Mouse (Mus musculus): Measurements from ENCODE around the gene Rpl3l.
"Not testable (repeated sequence)": the region's sequence is repeated elsewhere in the genome, so short reads cannot be mapped to it uniquely, and the experiment has no call there.

The Rpl3l gene

DNA sequence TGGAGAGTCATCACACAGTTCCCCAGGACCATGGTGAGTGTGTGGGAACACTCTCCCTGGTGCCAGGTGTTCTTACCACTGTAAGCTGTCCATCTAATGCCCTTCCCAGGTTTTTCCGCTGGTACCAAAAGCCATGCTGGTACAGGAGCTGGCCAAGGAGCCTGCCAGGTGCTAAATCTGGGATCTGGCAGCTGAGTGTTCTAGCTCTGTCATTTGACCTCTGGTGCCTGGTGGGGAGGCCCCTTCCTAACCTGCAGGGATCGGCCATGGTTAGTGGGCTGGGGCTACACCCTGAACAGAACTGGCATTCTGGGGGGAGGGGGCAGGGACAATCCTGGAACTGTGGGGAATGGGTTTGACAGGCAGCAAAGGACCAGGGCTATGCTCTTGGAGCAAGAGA, at the start of gene Rpl3l:
Gene Rpl3l (plus strand): TSS at position 203 of the 400 bp plus-strand sequence.
- DNase-seq (ENCODE audit: low read depth, low spot score): no peak

DNA sequence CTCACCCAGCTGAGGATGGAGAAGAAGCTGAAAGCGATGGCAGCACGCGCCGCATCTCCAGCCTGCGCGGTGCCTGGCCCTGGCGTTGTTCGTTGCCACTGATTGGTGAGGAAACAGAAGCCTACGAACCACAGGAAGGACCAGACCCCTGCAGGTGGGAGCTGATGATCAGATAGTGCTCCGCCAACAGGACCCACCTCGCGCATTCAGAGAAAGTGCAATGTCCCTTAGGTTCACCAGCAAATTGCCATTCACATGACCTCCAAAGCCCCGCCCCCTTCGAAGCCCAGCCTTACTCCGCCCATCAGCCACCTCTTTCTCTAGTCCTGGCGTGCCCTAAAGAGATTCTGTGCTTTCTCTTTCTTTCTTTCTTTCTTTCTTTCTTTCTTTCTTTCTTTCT, 41.1 kb upstream of the Rpl3l start:
- no peak for DNase-seq (ENCODE audit: low read depth, low spot score)

DNA sequence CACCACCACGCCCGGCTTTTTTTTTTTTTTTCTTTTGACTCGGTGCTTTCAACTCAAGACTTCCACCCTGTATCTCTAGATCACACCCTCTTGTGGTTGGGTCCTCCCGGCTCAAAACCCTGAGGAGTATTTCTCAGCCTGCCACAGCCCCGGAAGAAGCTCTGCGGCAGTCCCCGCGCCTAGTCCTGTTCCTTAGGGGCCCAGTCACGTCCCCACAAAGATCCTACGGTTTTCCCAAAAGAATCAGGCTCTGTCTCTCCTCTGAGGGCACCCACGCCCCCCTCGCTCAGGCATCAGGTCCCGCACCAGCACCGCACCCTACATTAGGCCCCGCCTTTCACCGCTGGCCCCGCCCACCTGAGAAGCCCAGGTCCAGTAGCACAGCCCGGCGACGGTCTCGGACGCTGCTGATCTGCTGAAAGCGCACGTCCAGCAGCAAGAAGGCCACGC, 40.4 kb upstream of the Rpl3l start:
- DNase-seq (ENCODE audit: low read depth, low spot score): no peak

DNA sequence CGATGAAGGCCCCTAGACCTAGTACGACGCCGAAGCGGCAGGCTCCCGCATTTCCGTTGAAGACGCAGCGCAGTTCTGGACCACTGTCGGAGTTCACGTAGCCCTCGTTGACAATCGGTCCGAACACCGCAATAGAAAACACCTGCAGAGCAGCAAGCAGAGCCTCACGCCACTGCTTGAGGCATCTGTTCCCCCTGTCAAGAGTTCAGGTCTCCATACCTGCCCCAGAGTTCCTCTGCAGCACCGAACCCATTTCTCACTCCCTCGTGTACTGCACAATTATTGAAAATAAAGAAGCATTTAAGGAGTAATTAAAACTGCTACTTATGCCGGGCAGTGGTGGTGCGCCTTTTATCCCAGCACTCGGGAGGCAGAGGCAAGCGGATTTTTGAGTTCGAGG, 40.0 kb upstream of the Rpl3l start:
- no peak for DNase-seq (ENCODE audit: low read depth, low spot score)

DNA sequence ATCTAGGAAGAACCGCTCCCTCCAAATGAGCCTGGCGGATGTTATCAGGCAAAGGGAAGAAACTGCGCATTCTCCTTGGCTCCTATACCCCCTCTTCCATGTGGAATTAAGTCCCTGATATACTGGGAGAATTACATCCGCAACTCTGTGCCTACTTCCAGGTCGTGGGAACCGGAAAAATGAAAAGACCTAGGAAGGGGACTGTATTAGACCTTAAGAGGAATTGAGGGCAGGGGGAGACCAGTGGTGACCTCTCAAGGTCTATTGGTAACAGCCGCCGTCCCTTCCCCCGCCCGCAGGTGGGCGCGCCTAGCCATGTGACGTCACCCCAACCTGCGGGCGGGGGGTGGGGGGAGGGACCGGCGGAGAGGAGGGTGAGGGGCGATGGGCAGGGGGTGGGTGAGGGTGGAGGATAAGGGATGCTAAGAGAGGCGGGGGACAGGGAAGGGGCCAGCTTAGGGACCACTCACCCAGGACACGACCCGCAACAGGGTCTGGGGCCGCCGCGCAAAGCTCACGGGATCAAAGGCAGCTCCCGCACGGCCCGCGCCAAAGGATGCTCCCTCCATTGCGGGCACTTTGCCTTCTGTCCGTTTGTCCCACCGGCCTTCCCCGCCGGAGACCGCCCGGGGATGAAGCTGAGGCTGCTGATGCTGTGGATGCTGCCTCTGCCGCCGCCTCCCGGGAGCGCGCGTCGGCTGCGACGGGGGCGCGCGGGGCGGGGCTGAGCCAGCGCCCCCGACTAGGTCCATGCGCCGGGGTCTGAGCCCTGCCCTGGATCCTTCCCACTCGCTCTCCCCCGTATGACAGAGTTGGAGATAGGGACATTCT, 38.2 kb upstream of the Rpl3l start, which contains the start of gene Syngr3:
Gene Syngr3 (minus strand): TSS at position 705 of the 831 bp plus-strand sequence.
- no peak for DNase-seq (ENCODE audit: low read depth, low spot score)

DNA sequence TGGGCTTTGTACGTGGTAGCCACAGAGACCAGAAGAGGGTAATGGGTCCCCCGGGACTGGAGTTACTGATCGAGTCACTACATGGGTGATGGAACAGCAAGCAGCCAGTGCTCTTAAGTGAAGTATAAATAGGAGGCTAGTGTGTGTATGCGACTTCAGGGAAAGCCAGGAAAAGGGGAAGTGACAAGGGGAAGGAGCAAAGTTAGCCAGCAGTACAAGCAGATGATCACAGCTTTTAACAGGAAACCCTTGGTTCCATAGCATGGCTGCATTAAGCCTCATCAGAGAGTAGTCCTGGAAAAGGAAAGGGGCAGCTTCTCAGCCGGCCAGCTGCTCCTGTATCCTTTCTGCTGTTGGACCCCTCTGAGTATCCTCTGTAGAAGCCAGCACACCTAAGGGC, 35.2 kb upstream of the Rpl3l start:
- DNase-seq (ENCODE audit: low read depth, low spot score): no peak

DNA sequence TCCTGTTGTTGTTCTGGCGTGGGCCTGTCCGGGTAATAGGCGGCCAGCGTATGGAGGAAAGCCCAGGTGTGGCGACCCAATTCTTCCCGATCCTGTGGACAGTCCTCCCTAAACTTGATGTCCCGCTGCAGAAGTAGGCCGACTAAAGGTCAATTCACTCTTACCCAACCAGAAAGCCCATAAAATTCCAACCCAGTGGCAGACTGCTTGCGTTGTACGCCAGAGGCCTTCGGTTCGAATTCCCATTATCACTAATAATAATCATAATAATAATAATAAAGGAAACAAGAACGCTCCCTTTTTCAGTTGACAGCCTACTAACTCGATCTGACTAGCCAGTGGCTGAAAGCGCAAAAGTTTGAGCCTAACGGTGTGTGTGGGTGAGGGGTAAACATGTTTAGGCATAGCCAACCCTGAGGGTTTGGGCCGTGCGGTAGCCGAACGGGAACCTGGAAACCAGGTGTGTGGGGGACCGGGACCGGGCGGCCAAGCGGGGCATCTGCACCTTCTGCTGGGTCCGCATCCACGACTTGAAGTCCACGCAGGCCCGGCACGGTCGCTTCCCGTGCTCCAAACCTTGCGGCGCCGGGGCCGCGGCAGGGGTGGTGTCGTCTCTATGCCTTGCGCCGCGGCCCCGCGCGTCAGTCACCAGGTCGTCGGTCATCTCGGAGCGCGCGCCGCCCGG, 32.2 kb upstream of the Rpl3l start:
- no peak for DNase-seq (ENCODE audit: low read depth, low spot score)

DNA sequence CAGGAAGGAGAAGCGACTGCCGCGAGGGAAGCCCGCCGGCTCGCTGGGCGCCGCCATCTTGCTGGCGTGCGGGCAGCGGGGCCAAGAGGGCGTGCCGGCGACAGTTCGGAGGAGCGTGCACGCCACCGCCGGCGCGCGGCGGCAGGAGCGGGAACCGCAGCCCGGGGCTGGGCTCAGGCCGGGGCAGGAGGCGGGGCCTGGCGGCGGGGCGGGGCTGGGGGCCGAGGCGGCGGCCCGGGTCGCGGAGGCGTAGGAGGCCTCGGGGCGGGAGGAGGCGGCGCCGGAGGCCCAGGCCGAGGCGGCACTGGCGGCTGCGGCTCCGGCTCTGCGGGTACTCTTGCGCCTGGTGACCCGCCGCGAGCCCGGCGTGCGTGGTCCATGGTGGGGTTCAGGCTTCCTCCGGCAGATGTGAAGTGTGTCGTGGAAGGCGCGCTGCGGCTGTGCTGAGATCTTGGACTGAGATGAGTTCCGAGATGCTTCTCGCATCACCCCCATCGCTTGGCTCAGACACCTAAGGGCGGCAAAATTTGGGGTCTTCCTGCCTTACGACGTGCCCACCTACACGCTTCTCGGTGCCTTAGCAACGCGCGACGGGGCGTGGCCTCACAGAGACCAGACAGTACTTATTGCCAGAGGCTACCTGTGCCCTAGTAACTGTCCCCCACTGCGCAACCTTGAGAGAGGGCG, 31.5 kb upstream of the Rpl3l start, which contains the start of the genes Gfer and Noxo1:
Gene Gfer (minus strand): TSS at position 146 of the 687 bp plus-strand sequence.
Gene Noxo1 (plus strand): TSS at position 224 of the 687 bp plus-strand sequence.
- DNase-seq (ENCODE audit: low read depth, low spot score): peak; percentile 65

DNA sequence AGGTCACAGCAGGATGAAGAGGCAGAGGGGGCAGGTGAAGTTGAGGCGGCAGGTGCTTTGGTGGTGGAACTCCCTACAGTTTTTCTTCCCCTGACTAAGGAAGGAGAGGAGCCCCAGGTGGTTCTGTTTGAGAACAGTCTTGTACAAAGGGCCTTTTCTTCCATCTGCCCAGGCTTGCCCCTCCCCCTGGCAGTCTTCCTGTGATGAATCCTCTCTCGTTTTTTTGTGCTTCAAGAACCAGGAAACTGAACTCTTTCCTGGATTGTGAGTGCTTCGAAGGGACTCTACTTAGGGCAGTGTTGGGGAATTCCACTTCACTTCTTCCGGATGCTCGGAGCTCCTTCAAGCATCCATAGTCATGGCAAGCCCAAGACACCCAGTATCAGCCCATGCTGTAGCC, 29.6 kb upstream of the Rpl3l start:
- DNase-seq (ENCODE audit: low read depth, low spot score): no peak

DNA sequence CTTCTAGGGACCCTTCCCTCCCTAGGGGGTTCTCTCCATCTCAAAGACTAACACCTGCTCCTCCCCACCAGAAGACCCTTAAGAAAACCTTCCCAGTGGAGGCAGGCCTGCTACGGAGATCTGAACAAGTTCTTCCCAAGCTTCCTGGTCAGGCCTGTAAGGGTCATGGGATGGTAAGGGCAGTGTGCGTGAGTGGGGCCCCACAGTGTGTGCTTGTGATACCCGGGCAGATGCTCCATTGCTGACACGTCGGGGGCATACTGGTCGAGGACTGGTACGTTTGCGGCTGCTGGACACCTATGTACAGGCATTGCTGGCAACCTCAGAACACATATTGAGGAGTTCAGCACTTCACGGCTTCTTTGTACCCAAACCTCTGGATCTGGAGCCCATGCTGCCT, 28.9 kb upstream of the Rpl3l start:
- no peak for DNase-seq (ENCODE audit: low read depth, low spot score)

DNA sequence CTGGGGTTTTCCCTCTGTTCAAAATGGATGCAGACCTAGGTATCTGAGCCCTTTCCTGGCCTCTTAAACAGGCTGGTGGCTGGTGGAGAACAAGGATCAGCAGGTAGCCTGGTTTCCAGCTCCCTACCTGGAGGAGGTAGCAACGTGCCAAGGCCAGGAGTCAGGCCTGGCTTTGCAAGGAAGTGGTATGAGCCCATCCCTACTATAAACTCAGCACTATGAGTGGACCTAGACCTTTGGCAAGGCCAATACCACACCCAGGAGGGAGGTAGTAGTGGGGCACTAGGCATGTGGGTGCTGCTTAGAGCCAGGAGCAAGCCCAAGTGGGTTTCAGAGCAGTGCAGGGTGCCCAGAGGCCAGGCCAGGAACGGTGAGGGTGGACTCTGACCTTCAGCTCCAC, 28.1 kb upstream of the Rpl3l start:
- DNase-seq (ENCODE audit: low read depth, low spot score): no peak

DNA sequence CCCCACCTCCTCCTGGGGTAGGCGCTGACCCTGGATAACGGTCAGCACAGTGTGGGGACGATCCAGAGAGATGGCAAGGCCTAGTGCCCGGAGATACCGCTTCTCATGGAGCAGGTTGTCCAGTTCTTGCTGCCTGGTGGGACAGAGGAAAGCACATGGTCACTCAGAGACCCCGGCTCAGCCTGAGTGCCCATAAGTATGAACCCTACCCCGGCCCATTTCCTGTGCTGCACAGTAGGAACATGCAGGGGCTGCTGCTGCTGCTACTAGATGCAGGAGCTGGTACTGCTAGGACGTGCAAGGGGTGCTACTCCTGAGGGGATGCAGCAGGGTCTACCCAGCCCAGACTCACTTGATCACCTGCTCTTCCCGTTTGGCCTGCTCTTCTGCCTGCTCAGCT, 26.4 kb upstream of the Rpl3l start:
- no peak for DNase-seq (ENCODE audit: low read depth, low spot score)

DNA sequence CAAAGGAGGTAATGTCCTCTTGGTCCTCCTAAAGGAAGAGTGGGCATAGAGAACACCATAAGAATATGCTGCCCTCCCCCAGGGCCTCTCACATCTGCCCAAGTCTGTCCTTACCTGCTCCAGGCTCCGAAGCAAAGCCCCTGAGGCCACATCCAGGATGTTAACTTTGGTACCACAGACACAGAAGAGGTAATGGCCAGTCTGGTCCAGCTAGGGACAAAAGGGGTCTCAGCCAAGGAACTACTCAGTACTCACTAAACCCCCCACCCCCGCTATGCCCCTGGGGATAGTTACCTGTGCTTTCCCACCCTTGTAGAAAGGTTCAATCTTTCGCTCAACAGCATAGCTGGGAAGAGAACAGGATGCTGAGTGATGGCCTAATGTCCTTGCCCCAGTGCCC, 21.8 kb upstream of the Rpl3l start:
- no peak for DNase-seq (ENCODE audit: low read depth, low spot score)

DNA sequence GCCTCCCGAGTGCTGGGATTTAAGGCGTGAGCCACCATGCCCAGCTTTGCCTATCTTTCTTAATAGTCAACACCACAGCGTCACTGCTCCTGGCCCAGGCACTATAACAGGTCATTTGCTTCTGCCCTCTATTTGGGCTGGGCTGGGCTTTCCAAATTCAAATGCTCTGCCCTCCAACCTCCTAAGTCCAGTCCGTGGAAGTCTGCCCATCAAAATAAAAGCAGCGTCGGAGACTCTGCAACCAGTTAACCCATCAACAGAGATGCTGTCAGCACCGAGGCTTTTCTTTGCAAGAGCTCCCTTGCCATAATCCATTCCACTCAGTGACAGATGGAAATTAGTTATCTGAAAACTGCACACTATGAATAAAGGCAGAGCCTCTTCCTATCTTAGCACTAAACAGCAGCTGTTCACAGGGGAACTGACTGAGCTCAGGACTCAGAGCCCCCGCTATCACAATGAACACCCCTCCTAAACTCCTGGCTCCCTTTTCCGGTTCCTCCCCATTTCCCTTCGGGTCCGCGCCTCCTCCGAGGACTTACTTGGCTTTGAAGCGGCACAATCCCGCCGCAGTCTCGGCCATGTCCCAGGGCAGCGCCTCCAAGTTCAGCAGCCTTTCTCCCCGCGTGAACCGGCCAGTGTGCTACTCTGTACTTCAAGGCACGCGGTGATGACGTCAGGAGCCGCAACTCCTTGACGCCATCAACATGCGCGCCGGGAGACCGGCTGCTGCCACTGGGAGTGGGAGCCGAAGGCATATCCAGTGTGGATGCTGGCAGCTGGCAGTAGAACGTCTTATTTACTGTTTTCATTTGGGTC, 20.4 kb upstream of the Rpl3l start, which contains the start of gene Tbl3:
Gene Tbl3 (minus strand): TSS at position 679 of the 819 bp plus-strand sequence.
- peak; percentile 87 for DNase-seq (ENCODE audit: low read depth, low spot score)

DNA sequence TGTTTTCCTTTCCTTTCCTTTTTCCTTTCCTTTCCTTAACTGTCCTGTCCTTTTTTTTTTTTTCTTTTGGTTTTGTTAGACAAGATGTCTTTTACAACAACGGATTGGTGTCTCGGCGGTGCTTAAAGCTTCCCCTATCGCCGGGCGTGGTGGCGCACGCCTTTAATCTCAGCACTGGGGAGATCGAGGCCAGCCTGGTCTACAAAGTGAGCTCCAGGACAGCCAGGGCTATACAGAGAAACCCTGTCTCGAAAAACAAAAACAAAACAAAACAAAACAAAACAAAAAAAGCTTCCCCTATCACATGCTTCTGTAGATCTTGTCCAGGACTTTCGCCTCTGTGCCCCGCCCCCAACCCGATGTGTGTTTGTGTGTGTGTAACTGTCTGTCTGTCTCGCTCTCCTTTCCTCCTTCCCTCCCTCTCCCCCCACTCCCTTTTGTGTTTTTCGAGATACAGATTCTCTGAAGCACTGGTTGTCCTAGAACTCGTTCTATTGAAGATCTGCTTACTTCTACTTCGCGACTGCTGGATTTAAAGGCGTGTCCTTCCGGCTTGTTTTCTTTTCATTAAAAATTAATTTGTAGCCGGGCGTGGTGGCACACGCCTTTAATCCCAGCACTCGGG, 19.7 kb upstream of the Rpl3l start:
- DNase-seq (ENCODE audit: low read depth, low spot score): no peak

DNA sequence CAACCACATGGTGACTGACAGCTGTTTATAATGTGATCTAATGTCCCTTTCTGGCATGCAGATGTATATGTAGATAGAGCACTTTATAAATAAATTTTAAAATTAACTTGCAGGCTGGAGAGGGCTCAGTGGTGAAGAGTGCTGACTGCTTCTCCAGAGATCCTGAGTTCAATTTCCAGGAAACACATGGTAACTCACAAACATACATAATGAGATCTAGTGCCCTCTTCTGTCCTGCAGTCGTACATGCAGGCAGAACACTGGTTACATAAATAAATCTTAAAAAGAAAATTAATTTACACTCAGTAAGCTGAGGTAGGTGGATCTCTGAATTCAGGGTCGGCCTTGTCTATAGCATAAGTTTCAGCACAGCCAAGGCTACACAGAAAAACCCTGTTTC, 19.0 kb upstream of the Rpl3l start:
- no peak for DNase-seq (ENCODE audit: low read depth, low spot score)

DNA sequence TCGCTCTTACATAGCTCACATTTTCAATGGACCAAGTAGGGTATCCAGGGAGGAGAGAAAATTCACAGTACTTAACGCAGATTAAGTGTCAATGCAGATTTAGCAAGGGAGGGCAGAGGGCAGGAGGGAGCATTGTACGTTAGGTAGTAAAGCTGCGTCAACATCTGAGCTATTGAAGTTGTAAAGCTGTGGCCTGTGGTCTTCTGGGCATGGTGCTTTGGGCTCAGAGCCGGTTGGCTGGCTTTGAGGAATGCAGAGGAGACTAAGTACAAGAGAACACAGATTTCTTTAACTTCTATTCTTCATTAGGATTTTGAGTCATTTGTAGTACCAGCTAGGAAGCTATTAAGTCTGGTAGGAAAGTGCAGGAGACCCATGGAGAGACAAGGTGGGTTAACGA, 12.1 kb upstream of the Rpl3l start:
- no peak for DNase-seq (ENCODE audit: low read depth, low spot score)

DNA sequence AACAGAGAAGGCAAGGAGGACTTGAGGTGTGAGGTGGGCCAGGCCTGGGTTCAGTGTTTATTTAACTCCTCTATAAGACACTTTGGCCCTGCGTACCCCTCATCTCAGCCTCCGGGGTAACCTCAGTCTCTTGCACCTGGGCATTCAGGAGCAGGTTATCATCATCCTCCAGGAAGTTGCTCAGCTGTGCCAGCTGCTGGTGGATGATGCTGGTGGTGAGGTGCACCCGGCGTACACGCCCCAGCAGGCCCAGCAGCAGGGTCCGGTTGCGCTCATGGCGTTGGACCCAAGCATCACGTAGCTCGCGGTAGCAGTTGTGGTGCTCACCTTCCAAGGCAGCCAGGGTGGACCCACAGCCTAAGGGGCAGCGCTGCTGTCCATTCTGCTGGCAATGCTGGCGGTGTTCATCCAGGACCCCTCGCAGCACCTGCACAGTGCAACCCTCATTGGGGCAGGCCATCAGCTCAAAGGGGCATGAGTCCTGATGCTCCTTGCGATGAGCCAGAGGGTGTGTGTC, 11.4 kb upstream of the Rpl3l start:
- DNase-seq (ENCODE audit: low read depth, low spot score): no peak

DNA sequence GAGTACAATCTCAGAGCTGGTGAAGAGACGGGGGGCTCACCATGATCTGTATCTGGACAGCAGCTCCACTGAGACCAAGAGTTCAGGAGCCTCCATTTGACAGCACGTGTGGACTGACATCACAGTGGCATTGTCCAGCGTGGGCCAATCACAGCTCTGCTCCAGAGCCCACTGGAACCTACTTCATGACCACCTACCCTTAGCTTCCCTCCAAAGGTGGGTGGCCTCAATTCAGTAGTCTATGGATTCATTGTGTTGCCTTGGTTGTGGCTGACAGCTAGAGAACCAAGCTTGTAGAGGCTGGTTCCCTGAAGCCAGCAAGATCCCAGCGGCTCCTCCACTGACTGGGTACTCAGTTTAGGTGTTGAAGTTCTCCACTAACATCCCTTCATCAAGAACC, 9.7 kb upstream of the Rpl3l start, which contains the start of the genes Rnf151 and Rps2:
Gene Rnf151 (minus strand): TSS at position 121 of the 400 bp plus-strand sequence.
Gene Rps2 (plus strand): TSS at position 174 of the 400 bp plus-strand sequence.
- no peak for DNase-seq (ENCODE audit: low read depth, low spot score)

DNA sequence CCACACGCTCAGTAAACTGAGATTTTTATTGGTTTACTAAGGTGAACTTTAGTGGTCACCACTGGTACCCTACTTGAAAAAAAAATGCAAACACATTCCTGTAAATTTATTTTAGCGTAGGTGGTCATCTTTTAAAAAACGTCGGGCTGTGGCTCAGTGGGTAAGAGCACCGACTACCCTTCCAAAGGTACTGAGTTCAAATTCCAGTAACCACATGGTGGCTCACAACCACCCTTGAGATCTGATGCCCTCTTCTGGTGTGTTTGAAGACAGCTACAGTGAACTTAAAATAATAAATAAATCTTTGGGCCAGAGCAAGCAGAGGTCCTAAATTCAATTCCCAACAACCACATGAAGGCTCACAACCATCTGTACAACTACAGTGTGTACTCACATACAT, 8.7 kb upstream of the Rpl3l start:
- DNase-seq (ENCODE audit: low read depth, low spot score): not testable (repeated sequence)

Data from retina, adult 2 months (tissue).